Mouse (Mus musculus): ENCODE measurements around the gene BC025920. TPM values are rescaled to one million over a fixed set of nuclear protein-coding genes. Genes with fewer than 3 reads are reported as not detected.
A peak's percentile ranks its signal among the peaks of the same experiment; 100 is the strongest.
"Not testable (repeated sequence)": the region's sequence is repeated elsewhere in the genome, so short reads cannot be mapped to it uniquely, and the experiment has no call there.

The BC025920 gene
- polyA plus RNA-seq, 1 experiment from 2014 or later: 3.1 TPM

- H3K27ac ChIP-seq (replicated peaks): no peak overlapping the region
- peaks cover 16% of the 10 kb centered on the region for H3K4me1 ChIP-seq
- H3K9ac ChIP-seq (replicated peaks): no peak overlapping the region
- H3K36me3 ChIP-seq: no peaks in the 10 kb centered on the region
- no peak overlapping the region for H3K4me3 ChIP-seq
- no peak overlapping the region for H3K4me2 ChIP-seq (replicated peaks)
- WGBS: 22% methylated on average over 8 of the region's 8 CpGs
- H3K9me3 ChIP-seq: no peaks in the 10 kb centered on the region
- no peaks in the 10 kb centered on the region; the same call in 1 of the 2 replicates for H3K27me3 ChIP-seq
- no peak for ATAC-seq (replicated peaks)
Observed at GRCm38 (mm10) chr10:81636338-81636737, 30.3 kb downstream of the BC025920 start.

- 80% methylated on average over 6 of the region's 6 CpGs for WGBS
- no peaks in the 10 kb centered on the region for H3K9me3 ChIP-seq
- no peak for ATAC-seq (replicated peaks)
- H3K9ac ChIP-seq (replicated peaks): no peak overlapping the region
- no peak overlapping the region for H3K4me3 ChIP-seq
- H3K27me3 ChIP-seq: no peaks in the 10 kb centered on the region
- H3K36me3 ChIP-seq: no peaks in the 10 kb centered on the region
- H3K4me1 ChIP-seq: peaks cover 31% of the 10 kb centered on the region
- H3K4me2 ChIP-seq (replicated peaks): no peak overlapping the region
- no peak overlapping the region for H3K27ac ChIP-seq (replicated peaks)
Observed at GRCm38 (mm10) chr10:81638101-81638500, 32.0 kb downstream of the BC025920 start.

- H3K27ac ChIP-seq (replicated peaks); H3K36me3 ChIP-seq; H3K9ac ChIP-seq (replicated peaks); H3K9me3 ChIP-seq; H3K27me3 ChIP-seq; ATAC-seq (replicated peaks); H3K4me3 ChIP-seq; H3K4me2 ChIP-seq (replicated peaks): not testable (repeated sequence)
- peaks cover 21% of the 10 kb centered on the region for H3K4me1 ChIP-seq
- 33% methylated on average over 4 of the region's 4 CpGs for WGBS
Observed at GRCm38 (mm10) chr10:81640825-81641224, 34.8 kb downstream of the BC025920 start.

GRCm38 (mm10) chr10:81641566-81641965 is 35.5 kb downstream of the BC025920 start:
- Histone ChIP-seq H3K4me3 (no peak overlapping the region), H3K4me1 (peaks cover 21% of the 10 kb centered on the region), H3K4me2 (replicated peaks) (no peak overlapping the region), H3K9ac (replicated peaks) (0 out of 2 replicates have a peak overlapping the region, but pooled peaks have one; percentile 78), H3K27ac (replicated peaks) (no peak overlapping the region), H3K27me3 (no peaks in the 10 kb centered on the region), H3K9me3 (no peaks in the 10 kb centered on the region), H3K36me3 (no peaks in the 10 kb centered on the region)
- ATAC-seq (replicated peaks): no peak
- WGBS: 91% methylated on average over 2 of the region's 2 CpGs

DNA sequence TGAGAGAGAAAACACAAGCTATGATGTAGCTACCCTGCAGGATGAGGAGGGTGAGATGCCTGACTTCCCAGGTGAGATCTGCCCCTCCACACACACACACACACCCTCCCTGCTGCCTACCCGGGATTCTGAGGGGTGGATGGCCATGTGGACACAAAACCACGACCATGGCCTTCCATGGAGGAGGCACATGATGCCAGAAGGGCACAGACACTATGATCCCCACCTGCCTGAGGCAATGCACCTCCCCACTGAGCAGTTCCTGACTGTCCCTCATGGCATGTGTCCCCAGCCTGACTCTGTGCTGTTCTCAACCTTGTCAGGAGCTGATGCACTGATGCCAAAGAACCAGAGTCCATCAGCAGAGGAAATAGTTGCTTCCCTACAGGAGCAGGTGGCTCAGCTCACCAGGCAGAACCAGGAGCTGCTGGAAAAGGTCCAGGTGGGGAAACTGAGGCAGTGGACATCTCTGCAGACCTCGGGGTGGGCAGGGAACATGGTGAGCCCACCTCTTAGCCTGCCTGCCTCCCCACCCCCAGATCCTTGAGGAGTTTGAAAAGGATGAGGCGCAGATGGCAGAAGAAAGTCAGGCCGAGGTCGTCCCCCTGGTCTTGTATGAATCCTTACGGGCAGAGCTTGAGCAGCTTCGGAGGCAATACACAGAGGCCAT is 36.0 kb downstream of the BC025920 start:
- no peak for ATAC-seq (replicated peaks)
- Histone ChIP-seq H3K9ac (replicated peaks) (peak overlapping the region; percentile 78; the same call in 1 of the 2 replicates), H3K27me3 (no peaks in the 10 kb centered on the region), H3K4me2 (replicated peaks) (peak overlapping the region; percentile 72), H3K36me3 (no peaks in the 10 kb centered on the region), H3K27ac (replicated peaks) (0 out of 2 replicates have a peak overlapping the region, but pooled peaks have one; percentile 92), H3K4me3 (peak overlapping the region; percentile 54), H3K9me3 (no peaks in the 10 kb centered on the region), H3K4me1 (peaks cover 21% of the 10 kb centered on the region)
- 78% methylated on average over 8 of the region's 8 CpGs for WGBS

DNA sequence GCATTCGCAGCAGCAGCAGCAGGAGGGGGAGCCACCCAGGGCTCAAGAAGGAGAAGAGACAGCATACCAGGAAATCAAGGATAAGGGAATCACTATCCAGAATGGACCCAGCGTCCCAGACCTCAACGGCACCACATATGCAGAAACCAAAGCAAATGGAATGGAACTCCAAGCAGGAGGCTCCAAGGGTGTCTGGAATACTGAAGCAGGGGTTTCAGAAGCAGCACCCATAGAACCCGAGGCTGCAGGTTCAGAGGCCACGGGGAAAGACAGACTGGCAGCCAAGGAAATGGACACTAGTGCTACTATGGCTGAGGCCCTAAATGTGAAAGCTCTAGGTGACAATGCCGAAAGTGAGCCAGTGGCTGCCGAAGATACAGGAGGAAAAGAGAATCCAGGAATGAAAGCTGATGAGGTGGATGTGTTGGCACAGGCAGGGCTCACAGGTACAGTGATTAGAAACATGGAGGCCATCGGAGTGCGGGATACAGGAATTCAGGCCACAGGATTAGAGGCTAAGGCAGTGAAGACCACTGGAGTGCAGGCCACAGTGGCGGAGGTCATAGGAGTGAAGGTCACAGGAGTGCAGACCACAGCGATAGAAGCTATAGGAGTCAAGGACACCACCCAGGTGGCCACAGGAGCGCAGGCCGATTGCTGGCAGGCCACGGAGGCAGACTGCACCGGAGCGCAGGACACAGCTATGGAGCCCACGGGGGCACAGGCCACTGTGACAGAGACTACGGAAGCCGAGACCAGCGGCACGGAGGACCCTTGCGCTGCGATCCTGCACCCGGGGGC is 36.8 kb downstream of the BC025920 start:
- no peaks in the 10 kb centered on the region for H3K27me3 ChIP-seq
- no peak; the same call in 1 of the 2 replicates for ATAC-seq (replicated peaks)
- peak overlapping the region; percentile 54 for H3K4me3 ChIP-seq
- 19% methylated on average over 24 of the region's 24 CpGs for WGBS
- H3K9ac ChIP-seq (replicated peaks): peak overlapping the region; percentile 78
- no peaks in the 10 kb centered on the region for H3K9me3 ChIP-seq
- no peaks in the 10 kb centered on the region for H3K36me3 ChIP-seq
- H3K4me1 ChIP-seq: peaks cover 21% of the 10 kb centered on the region
- peak overlapping the region; percentile 92 for H3K27ac ChIP-seq (replicated peaks)
- H3K4me2 ChIP-seq (replicated peaks): peak overlapping the region; percentile 72

GRCm38 (mm10) chr10:81643449-81644055 is 37.5 kb downstream of the BC025920 start:
- WGBS: under 1% methylated on average over 75 of the region's 75 CpGs
- Histone ChIP-seq H3K4me1 (peaks cover 21% of the 10 kb centered on the region), H3K27ac (replicated peaks) (peak overlapping the region; percentile 92), H3K9me3 (no peaks in the 10 kb centered on the region), H3K9ac (replicated peaks) (peak overlapping the region; percentile 78), H3K36me3 (no peaks in the 10 kb centered on the region), H3K4me3 (peak overlapping the region; percentile 54), H3K27me3 (no peaks in the 10 kb centered on the region), H3K4me2 (replicated peaks) (peak overlapping the region; percentile 72)
- peak; percentile 88 for ATAC-seq (replicated peaks)

DNA sequence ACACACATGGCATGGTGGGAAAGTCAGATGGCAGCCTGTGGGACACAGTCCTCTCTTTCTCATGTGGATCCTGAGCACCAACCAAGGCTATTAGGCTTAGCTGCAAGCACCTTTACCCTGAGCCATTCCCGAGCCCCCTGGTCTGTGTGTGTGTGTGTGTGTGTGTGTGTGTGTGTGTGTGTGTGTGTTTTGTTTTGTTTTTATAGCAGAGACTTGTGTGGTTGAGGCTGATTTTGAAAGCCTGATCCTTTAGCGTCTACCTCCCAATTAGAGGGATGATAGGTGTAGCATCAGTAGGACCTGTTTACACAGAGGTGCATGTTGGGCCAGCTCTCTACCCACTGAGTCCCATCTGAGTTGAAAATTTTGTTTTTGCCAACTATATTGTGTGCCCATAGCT is 38.1 kb downstream of the BC025920 start:
- peaks cover 21% of the 10 kb centered on the region for H3K4me1 ChIP-seq
- no peaks in the 10 kb centered on the region for H3K9me3 ChIP-seq
- H3K4me3 ChIP-seq: peak overlapping the region; percentile 54
- 62% methylated on average over 2 of the region's 2 CpGs for WGBS
- peak overlapping the region; percentile 72 for H3K4me2 ChIP-seq (replicated peaks)
- peak overlapping the region; percentile 78 for H3K9ac ChIP-seq (replicated peaks)
- no peaks in the 10 kb centered on the region for H3K27me3 ChIP-seq
- H3K27ac ChIP-seq (replicated peaks): peak overlapping the region; percentile 92
- no peaks in the 10 kb centered on the region for H3K36me3 ChIP-seq
- ATAC-seq (replicated peaks): peak; percentile 34

- peaks cover 21% of the 10 kb centered on the region for H3K4me1 ChIP-seq
- no peaks in the 10 kb centered on the region for H3K27me3 ChIP-seq
- H3K4me3 ChIP-seq: no peak overlapping the region
- no peaks in the 10 kb centered on the region for H3K9me3 ChIP-seq
- no peak for ATAC-seq (replicated peaks)
- WGBS: 91% methylated on average over 18 of the region's 18 CpGs
- no peaks in the 10 kb centered on the region for H3K36me3 ChIP-seq
- no peak overlapping the region for H3K9ac ChIP-seq (replicated peaks)
- H3K4me2 ChIP-seq (replicated peaks): no peak overlapping the region
- H3K27ac ChIP-seq (replicated peaks): no peak overlapping the region
Observed at GRCm38 (mm10) chr10:81644716-81645115, 38.6 kb downstream of the BC025920 start.

DNA sequence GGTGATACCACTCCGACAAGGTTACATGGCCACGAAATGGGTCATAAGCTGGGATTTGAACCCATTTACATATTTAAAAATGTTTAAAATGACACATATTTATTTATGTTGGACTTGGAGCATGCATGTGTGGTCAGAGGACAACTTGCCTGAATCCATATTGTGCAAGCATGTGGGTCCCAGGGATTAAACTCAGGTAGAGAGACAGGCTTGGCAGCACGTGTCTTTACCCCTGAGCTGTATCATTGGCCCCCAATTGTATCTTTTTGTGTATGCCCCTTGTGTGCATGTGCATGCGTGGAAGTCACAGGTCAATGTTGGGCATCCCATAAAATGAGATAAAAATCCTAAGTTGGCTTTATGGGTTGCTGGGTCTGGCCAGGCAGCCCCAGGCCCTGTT is 39.3 kb downstream of the BC025920 start:
- Histone ChIP-seq H3K27me3 (no peaks in the 10 kb centered on the region), H3K4me2 (replicated peaks) (no peak overlapping the region), H3K36me3 (no peaks in the 10 kb centered on the region), H3K9ac (replicated peaks) (no peak overlapping the region), H3K4me3 (no peak overlapping the region), H3K4me1 (peaks cover 26% of the 10 kb centered on the region), H3K27ac (replicated peaks) (no peak overlapping the region), H3K9me3 (no peaks in the 10 kb centered on the region)
- 86% methylated on average over 4 of the region's 4 CpGs for WGBS
- no peak for ATAC-seq (replicated peaks)

GRCm38 (mm10) chr10:81646015-81646555 is 40.0 kb downstream of the BC025920 start:
- 78% methylated on average over 7 of the region's 7 CpGs for WGBS
- H3K36me3 ChIP-seq: 0 out of 2 replicates have a peak, but pooled peaks cover 5% of the 10 kb centered on the region
- H3K4me3 ChIP-seq: no peak overlapping the region
- no peak overlapping the region for H3K4me2 ChIP-seq (replicated peaks)
- no peaks in the 10 kb centered on the region for H3K27me3 ChIP-seq
- ATAC-seq (replicated peaks): no peak
- H3K27ac ChIP-seq (replicated peaks): no peak overlapping the region
- H3K9ac ChIP-seq (replicated peaks): no peak overlapping the region
- H3K9me3 ChIP-seq: no peaks in the 10 kb centered on the region
- H3K4me1 ChIP-seq: peaks cover 26% of the 10 kb centered on the region

Data from forebrain, embryonic 15.5 days (tissue).